10 mouse cellular contexts compared by ENCODE assay signal in the genomic region with DNA sequence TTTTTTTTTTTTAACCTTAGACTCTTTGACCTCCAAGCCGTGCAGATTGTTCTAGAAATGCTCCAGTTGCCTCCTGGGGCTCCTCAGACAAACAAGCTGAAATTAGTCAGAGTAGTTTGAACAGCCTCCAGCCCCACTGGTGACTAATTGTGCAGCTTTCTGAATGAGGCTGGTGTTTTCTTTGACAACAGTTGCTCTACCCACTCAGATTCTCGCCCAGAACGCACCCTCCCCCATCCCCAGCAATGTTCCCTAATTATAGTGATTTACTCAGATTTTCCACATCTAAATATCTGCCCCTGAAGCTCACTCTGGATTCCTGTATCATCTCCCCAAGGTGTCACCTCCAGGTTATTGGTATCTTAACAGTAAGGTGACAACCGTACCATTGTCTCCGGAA.
DNase-seq lines count a peak whose midpoint lies in the region; ATAC-seq lines count a peak whose summit lies in the region.
"Had no signal": no experiment of that assay in that cellular context is flagged by ENCODE, and none has a peak within 500 bp of the region (broad histone marks: within the 10 kb centered on the region; RNA-seq: fewer than 3 reads in every experiment).

No protein-coding gene starts in this region.

- no peak overlapping the region for H3K4me3 ChIP-seq in forebrain, embryonic 14.5 days (ENCODE audit: low read depth, low read length)
- no peak overlapping the region for H3K4me3 ChIP-seq in forebrain, embryonic 12.5 days (replicated peaks)
- H3K4me3 ChIP-seq: liver, embryonic 12.5 days had no signal

- H3K9ac ChIP-seq in forebrain, embryonic 14.5 days (ENCODE audit: low read length), result no peak overlapping the region
- no peak overlapping the region for H3K9ac ChIP-seq in forebrain, embryonic 12.5 days
- H3K9ac ChIP-seq: liver, embryonic 12.5 days had no signal

- H3K36me3 ChIP-seq in forebrain, embryonic 14.5 days (ENCODE audit: control insufficient read depth, insufficient read depth, low read length), result no peaks in the 10 kb centered on the region
- no peaks in the 10 kb centered on the region for H3K36me3 ChIP-seq in forebrain, embryonic 12.5 days (replicated peaks)
- H3K36me3 ChIP-seq: liver, embryonic 12.5 days had no signal

- no peak for ATAC-seq in forebrain, embryonic 14.5 days
- no peak for ATAC-seq in forebrain, embryonic 12.5 days (ENCODE audit: low FRiP score)
- ATAC-seq: liver, embryonic 12.5 days had no signal

- no peak overlapping the region for H3K4me2 ChIP-seq in forebrain, embryonic 14.5 days (ENCODE audit: low read length)
- H3K4me2 ChIP-seq in forebrain, embryonic 12.5 days, result no peak overlapping the region
- H3K4me2 ChIP-seq: liver, embryonic 12.5 days had no signal

- H3K27ac ChIP-seq in forebrain, embryonic 14.5 days (ENCODE audit: low read depth, low read length), result no peak overlapping the region
- H3K27ac ChIP-seq in forebrain, embryonic 12.5 days, result no peak overlapping the region
- H3K27ac ChIP-seq: liver, embryonic 12.5 days had no signal

- H3K9me3 ChIP-seq in forebrain, embryonic 14.5 days (replicated peaks; ENCODE audit: control insufficient read depth, low read length), result no peaks in the 10 kb centered on the region
- H3K9me3 ChIP-seq in forebrain, embryonic 12.5 days, result no peaks in the 10 kb centered on the region
- H3K9me3 ChIP-seq: liver, embryonic 12.5 days had no signal

- 47% methylated on average over 5 of the region's 5 CpGs for WGBS in forebrain, embryonic 14.5 days
- 54% methylated on average over 5 of the region's 5 CpGs for WGBS in forebrain, embryonic 12.5 days

- no peaks in the 10 kb centered on the region for H3K27me3 ChIP-seq in forebrain, embryonic 14.5 days (replicated peaks; ENCODE audit: control insufficient read depth, insufficient read depth, low read length)
- peaks cover 4% of the 10 kb centered on the region; the same call in 1 of the 2 replicates for H3K27me3 ChIP-seq in forebrain, embryonic 12.5 days

- no peaks in the 10 kb centered on the region for H3K4me1 ChIP-seq in forebrain, embryonic 14.5 days (ENCODE audit: control insufficient read depth, insufficient read depth, low read length)
- H3K4me1 ChIP-seq in forebrain, embryonic 12.5 days, result 0 out of 2 replicates have a peak, but pooled peaks cover 2% of the 10 kb centered on the region
- H3K4me1 ChIP-seq: liver, embryonic 12.5 days had no signal

- peak; percentile 61 for DNase-seq in forebrain, embryonic 14.5 days (ENCODE audit: low spot score)
- DNase-seq in 3134 (ENCODE audit: extremely low read depth, insufficient read length, low spot score), result peak; percentile 18
- DNase-seq in fibroblast of lung, adult 2 months (ENCODE audit: low read depth), result peak; percentile 81
- peak; percentile 68 to 76 for DNase-seq in layer of hippocampus, postnatal 36 days
- DNase-seq in thymus, postnatal 25 days, result no peak
- no peak for DNase-seq in thymus, postnatal 4 days
- DNase-seq in urinary bladder, adult 2 months (ENCODE audit: low spot score), result no peak
- DNase-seq: cerebellum, adult 18-20 months had no signal

Comparison
In these comparisons a context has a peak if more than half of its experiments do, and no peak if none do; other contexts are left out.
1. DNase-seq: peak in forebrain, embryonic 14.5 days (single experiment), 3134 (single experiment), fibroblast of lung, adult 2 months (single experiment) and layer of hippocampus, postnatal 36 days (2 of 2); none in thymus, postnatal 25 days (single experiment), thymus, postnatal 4 days (single experiment) and urinary bladder, adult 2 months (single experiment).